Mouse (Mus musculus) WW6 (cell line): ENCODE measurements around the gene Gm21083.
"Not testable (repeated sequence)": the region's sequence is repeated elsewhere in the genome, so short reads cannot be mapped to it uniquely, and the experiment has no call there.

Experiments
- DNase-seq: peaks from one replicate; pipeline ENCODE4 v3.0.0-alpha.2; 2013; ENCODE audit warnings: low read depth, low spot score

Gm21083 gene

GRCm38 (mm10) chr5:15628136-15628535 lies 51.0 kb downstream of the Gm21083 start:
- not testable (repeated sequence) for DNase-seq

DNA sequence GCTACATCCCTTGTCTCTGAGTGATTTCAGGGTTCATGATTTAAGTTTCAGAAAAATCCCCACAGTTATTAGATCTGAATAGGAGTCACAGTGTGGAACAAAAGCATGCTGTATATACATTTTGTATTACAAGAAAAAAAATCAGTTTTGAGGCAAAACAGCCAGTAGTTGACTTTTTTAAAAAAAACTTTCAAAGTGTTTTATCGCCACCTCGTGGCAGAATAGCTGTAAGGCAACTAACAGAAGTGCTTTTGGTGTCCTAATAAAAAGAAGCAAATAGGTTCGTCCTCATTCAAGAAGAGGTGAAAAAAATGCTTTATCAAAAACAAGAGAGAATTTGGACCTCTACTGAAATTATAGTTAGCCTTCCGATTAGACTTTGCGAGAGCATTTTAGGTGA lies 52.9 kb downstream of the Gm21083 start:
- not testable (repeated sequence) for DNase-seq
